Mouse (Mus musculus): ENCODE data around the gene Cox6b2.
A peak's percentile ranks its signal among the peaks of the same experiment; 100 is the strongest.

DNA sequence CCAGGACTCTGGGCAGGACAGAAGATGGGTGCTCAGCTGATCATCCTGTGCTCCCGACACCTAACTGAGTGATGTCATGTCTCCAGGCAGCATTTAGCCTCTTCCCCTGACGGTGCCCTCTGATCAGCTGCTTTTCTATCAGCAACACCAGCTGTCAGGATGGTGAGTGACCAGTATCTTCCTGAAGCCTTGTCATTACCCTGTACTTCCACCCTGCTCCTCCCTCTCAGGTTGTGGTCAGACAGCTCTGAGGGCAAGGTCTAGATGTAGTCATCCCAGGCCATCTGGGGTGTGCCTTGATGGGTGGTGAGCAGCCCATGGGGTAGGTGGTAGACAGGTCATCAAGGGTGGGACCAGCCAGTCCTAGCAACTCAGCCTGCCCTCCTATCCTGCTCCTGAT is 3.7 kb downstream of the Cox6b2 start:
- peak; percentile 64; the same call in 1 of the 2 replicates for TF ChIP-seq EP300 (IDR thresholded peaks at IDR 0.05; ENCODE audit: low read depth)
- TF ChIP-seq CTCF (IDR thresholded peaks at IDR 0.05; ENCODE audit: low read depth) = no peak

Data from liver, postnatal 0 days (tissue).